29 mouse cellular contexts compared by ENCODE assay signal in the genomic region with DNA sequence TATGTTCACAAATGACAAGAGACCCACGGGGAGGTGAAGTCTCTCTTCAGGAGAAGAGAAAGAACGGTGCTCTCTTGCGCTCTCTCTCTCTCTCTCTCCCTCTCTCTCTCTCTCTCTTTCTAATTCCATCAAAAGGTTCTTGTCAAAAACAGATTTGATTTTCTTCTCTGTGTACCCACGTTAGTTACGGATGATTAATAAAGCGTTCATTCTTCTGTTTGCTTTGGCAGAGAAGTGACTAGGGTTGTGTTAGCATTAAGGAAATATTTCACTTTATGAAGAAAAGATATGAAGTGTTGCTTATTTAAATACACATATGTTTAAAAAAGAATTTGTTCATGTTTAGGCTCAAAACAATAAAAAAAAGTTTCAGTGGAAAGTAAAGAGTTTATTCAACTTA.
DNase-seq lines count a peak whose midpoint lies in the region; ATAC-seq and TF ChIP-seq lines count a peak whose summit lies in the region.
"Had no signal": no experiment of that assay in that cellular context is flagged by ENCODE, and none has a peak within 500 bp of the region (broad histone marks: within the 10 kb centered on the region; RNA-seq: fewer than 3 reads in every experiment).

No protein-coding gene starts in this region.

- peaks cover 32% of the 10 kb centered on the region for H3K4me1 ChIP-seq in heart, embryonic 13.5 days
- peaks cover 26% of the 10 kb centered on the region for H3K4me1 ChIP-seq in kidney, adult 2 months (ENCODE audit: control insufficient read depth, insufficient read depth, low read length)
- no peaks in the 10 kb centered on the region for H3K4me1 ChIP-seq in kidney, embryonic 14.5 days (ENCODE audit: control insufficient read depth, insufficient read depth, low read length)
- peaks cover 6% of the 10 kb centered on the region; the same call in 1 of the 2 replicates for H3K4me1 ChIP-seq in lung, embryonic 16.5 days (replicated peaks; ENCODE audit: control insufficient read depth, insufficient read depth, low read length)
- H3K4me1 ChIP-seq: intestine, embryonic 15.5 days had no signal

- WGBS in heart, embryonic 13.5 days, result 58% methylated on average over 6 of the region's 6 CpGs
- 22% methylated on average over 6 of the region's 6 CpGs for WGBS in kidney, adult 2 months
- 62% methylated on average over 6 of the region's 6 CpGs for WGBS in kidney, embryonic 14.5 days
- 28% methylated on average over 6 of the region's 6 CpGs for WGBS in lung, embryonic 16.5 days

- DNase-seq in gastrocnemius, adult 2 months, result no peak
- no peak for DNase-seq in gastrocnemius, adult 8-10 months (ENCODE audit: low spot score in 2 of 2)
- no peak for DNase-seq in heart, postnatal 10 days
- DNase-seq in kidney, adult 2 months, result peak; percentile 71
- DNase-seq in lung, postnatal 14 days, result no peak
- DNase-seq: cerebellum, adult 11 months; cerebellum, adult 9-11 months; embryo, embryonic 11 days; gastrocnemius, postnatal 10 days; kidney, postnatal 14 days; liver, embryonic 13.5 days; lung, adult 18-20 months; lung, postnatal 36 days; right cerebral cortex, postnatal 25 days; thymus, postnatal 14 days had no signal

- peak overlapping the region; percentile 54 for H3K4me3 ChIP-seq in gastrocnemius, adult 2 months
- H3K4me3 ChIP-seq in heart, embryonic 13.5 days, result peak overlapping the region; percentile 4; the same call in 1 of the 2 replicates
- H3K4me3 ChIP-seq in kidney, adult 2 months (ENCODE audit: insufficient read depth, low read depth, low read length), result no peak overlapping the region
- H3K4me3 ChIP-seq in kidney, embryonic 14.5 days (ENCODE audit: low read length), result no peak overlapping the region
- no peak overlapping the region for H3K4me3 ChIP-seq in lung, embryonic 16.5 days (ENCODE audit: low read length)
- H3K4me3 ChIP-seq: erythroblast, embryonic 14.5 days; hindbrain, embryonic 12.5 days; intestine, embryonic 15.5 days; limb, embryonic 12.5 days; liver, embryonic 13.5 days; stomach, embryonic 15.5 days had no signal

- no peak for ATAC-seq in heart, embryonic 13.5 days (ENCODE audit: extremely low read depth, insufficient number of reproducible peaks, low FRiP score, low TSS enrichment)
- ATAC-seq in kidney, embryonic 14.5 days (ENCODE audit: low FRiP score, low TSS enrichment), result no peak
- ATAC-seq in lung, embryonic 16.5 days (ENCODE audit: low read depth), result no peak
- ATAC-seq: forebrain, embryonic 16.5 days; hindbrain, postnatal 0 days; intestine, embryonic 15.5 days; midbrain, embryonic 16.5 days; Patski had no signal

- H3K27me3 ChIP-seq in heart, embryonic 13.5 days (replicated peaks), result no peaks in the 10 kb centered on the region
- no peaks in the 10 kb centered on the region for H3K27me3 ChIP-seq in kidney, adult 2 months (replicated peaks; ENCODE audit: control insufficient read depth, insufficient read depth, low read length)
- no peaks in the 10 kb centered on the region for H3K27me3 ChIP-seq in kidney, embryonic 14.5 days (ENCODE audit: control insufficient read depth, insufficient read depth, low read length)
- H3K27me3 ChIP-seq in lung, embryonic 16.5 days (ENCODE audit: control insufficient read depth, insufficient read depth, low read depth, low read length), result no peaks in the 10 kb centered on the region
- H3K27me3 ChIP-seq: hindbrain, embryonic 12.5 days; intestine, embryonic 15.5 days; limb, embryonic 12.5 days; liver, embryonic 13.5 days; Patski; stomach, embryonic 15.5 days had no signal

- TF ChIP-seq POLR2A in kidney, adult 2 months (IDR thresholded peaks at IDR 0.05; ENCODE audit: low read depth, low read length), result no peak

- intact Hi-C loops in gastrocnemius, adult 2 months (cut with DNase I), result loop anchor here (5.0 kb wide), 1 partner anchor 41 kb away; no protein-coding TSS in a partner anchor
- intact Hi-C loops in heart, postnatal 10 days (cut with DNase I), result no loop called here

- H3K9ac ChIP-seq in heart, embryonic 13.5 days, result peak overlapping the region; percentile 24
- H3K9ac ChIP-seq in kidney, embryonic 14.5 days (ENCODE audit: low read depth, low read length), result no peak overlapping the region
- no peak overlapping the region for H3K9ac ChIP-seq in lung, embryonic 16.5 days (ENCODE audit: low read length)
- H3K9ac ChIP-seq: hindbrain, embryonic 12.5 days; intestine, embryonic 15.5 days; limb, embryonic 12.5 days; liver, embryonic 13.5 days; stomach, embryonic 15.5 days had no signal

- H3K4me2 ChIP-seq in heart, embryonic 13.5 days, result peak overlapping the region; percentile 43
- no peak overlapping the region for H3K4me2 ChIP-seq in kidney, embryonic 14.5 days (replicated peaks; ENCODE audit: low read depth, low read length)
- peak overlapping the region; percentile 29; the same call in 1 of the 2 replicates for H3K4me2 ChIP-seq in lung, embryonic 16.5 days (ENCODE audit: low read depth, low read length)
- H3K4me2 ChIP-seq: hindbrain, embryonic 12.5 days; intestine, embryonic 15.5 days; limb, embryonic 12.5 days; liver, embryonic 13.5 days; midbrain, embryonic 11.5 days; stomach, embryonic 15.5 days had no signal

- H3K36me3 ChIP-seq in heart, embryonic 13.5 days, result no peaks in the 10 kb centered on the region
- H3K36me3 ChIP-seq in kidney, adult 2 months (ENCODE audit: control insufficient read depth, insufficient read depth, low read length), result no peaks in the 10 kb centered on the region
- no peaks in the 10 kb centered on the region for H3K36me3 ChIP-seq in kidney, embryonic 14.5 days (ENCODE audit: control insufficient read depth, insufficient read depth, low read length)
- no peaks in the 10 kb centered on the region for H3K36me3 ChIP-seq in lung, embryonic 16.5 days (ENCODE audit: control insufficient read depth, insufficient read depth, low read length)
- H3K36me3 ChIP-seq: G1E; hindbrain, embryonic 12.5 days; intestine, embryonic 15.5 days; limb, embryonic 12.5 days; liver, embryonic 13.5 days; stomach, embryonic 15.5 days had no signal

- no peak for TF ChIP-seq CTCF in gastrocnemius, adult 2 months (IDR thresholded peaks at IDR 0.05)
- no peak for TF ChIP-seq CTCF in kidney, adult 2 months (conservative IDR thresholded peaks at IDR 0.05; ENCODE audit: insufficient read depth, insufficient read length, low read depth, low read length)

- H3K9me3 ChIP-seq in heart, embryonic 13.5 days, result no peaks in the 10 kb centered on the region
- H3K9me3 ChIP-seq in kidney, embryonic 14.5 days (ENCODE audit: control insufficient read depth, low read length), result no peaks in the 10 kb centered on the region
- no peaks in the 10 kb centered on the region for H3K9me3 ChIP-seq in lung, embryonic 16.5 days (ENCODE audit: control insufficient read depth, low read length)
- H3K9me3 ChIP-seq: G1E; hindbrain, embryonic 12.5 days; intestine, embryonic 15.5 days; limb, embryonic 12.5 days; liver, embryonic 13.5 days; stomach, embryonic 15.5 days had no signal

- H3K27ac ChIP-seq in gastrocnemius, adult 2 months, result peak overlapping the region; percentile 83
- peak overlapping the region; percentile 63 for H3K27ac ChIP-seq in heart, embryonic 13.5 days (replicated peaks)
- peak overlapping the region; percentile 97 for H3K27ac ChIP-seq in kidney, adult 2 months (ENCODE audit: insufficient read depth, low read depth, low read length)
- no peak overlapping the region for H3K27ac ChIP-seq in kidney, embryonic 14.5 days (ENCODE audit: low read depth, low read length)
- no peak overlapping the region for H3K27ac ChIP-seq in lung, embryonic 16.5 days (ENCODE audit: low read length)
- H3K27ac ChIP-seq: hindbrain, embryonic 12.5 days; hindbrain, postnatal 0 days; intestine, embryonic 15.5 days; limb, embryonic 12.5 days; liver, embryonic 13.5 days; stomach, embryonic 15.5 days had no signal

Comparison
In these comparisons a context has a peak if more than half of its experiments do, and no peak if none do; other contexts are left out.
1. H3K27ac ChIP-seq: peak in gastrocnemius, adult 2 months (single experiment), heart, embryonic 13.5 days (single experiment) and kidney, adult 2 months (single experiment); none in kidney, embryonic 14.5 days (single experiment) and lung, embryonic 16.5 days (single experiment).
2. H3K4me3 ChIP-seq: peak in gastrocnemius, adult 2 months (single experiment) and heart, embryonic 13.5 days (single experiment); none in kidney, adult 2 months (single experiment), kidney, embryonic 14.5 days (single experiment) and lung, embryonic 16.5 days (single experiment).